Mouse (Mus musculus) kidney, adult 2 months (tissue): ENCODE measurements at regions not wholly inside any gene's neighbourhood (a gene's known extent, or its start where the extent isn't known, plus 50 kb on each side); places are given as distances from the start of the nearest gene placed in this dataset.

Experiments
- CTCF ChIP-seq: fragments of 200-500 bp; conservative IDR thresholded peaks from 2 replicates; pipeline ENCODE4 v1.5.1; 2011; ENCODE audit warnings: low read depth, mild to moderate bottlenecking, control low read depth, low read length, moderate library complexity, mixed read lengths; ENCODE audit not compliant: insufficient read depth, insufficient read length
- POLR2A ChIP-seq: fragments of 200-500 bp; IDR thresholded peaks from one replicate; pipeline ENCODE4 v1.6.1; 2011; ENCODE audit warnings: low read depth, low read length, control low read depth

GRCm38 (mm10) chr14:16109414-16109813 lies 139.7 kb upstream of the Ngly1 start:
- TF ChIP-seq CTCF: no peak
- TF ChIP-seq POLR2A: no peak
